Mouse (Mus musculus) frontal cortex, adult (tissue): ENCODE data around the gene Ccna2.
"Not testable (repeated sequence)": the region's sequence is repeated elsewhere in the genome, so short reads cannot be mapped to it uniquely, and the experiment has no call there.

Source experiments
- ATAC-seq: cut with Nextera tagmentation; 2 replicates; pipeline ENCODE4 v1.9.2; 2017; ENCODE audit warnings: mild to moderate bottlenecking, moderate library complexity, mixed read lengths; ENCODE audit not compliant: low TSS enrichment

The Ccna2 gene

DNA sequence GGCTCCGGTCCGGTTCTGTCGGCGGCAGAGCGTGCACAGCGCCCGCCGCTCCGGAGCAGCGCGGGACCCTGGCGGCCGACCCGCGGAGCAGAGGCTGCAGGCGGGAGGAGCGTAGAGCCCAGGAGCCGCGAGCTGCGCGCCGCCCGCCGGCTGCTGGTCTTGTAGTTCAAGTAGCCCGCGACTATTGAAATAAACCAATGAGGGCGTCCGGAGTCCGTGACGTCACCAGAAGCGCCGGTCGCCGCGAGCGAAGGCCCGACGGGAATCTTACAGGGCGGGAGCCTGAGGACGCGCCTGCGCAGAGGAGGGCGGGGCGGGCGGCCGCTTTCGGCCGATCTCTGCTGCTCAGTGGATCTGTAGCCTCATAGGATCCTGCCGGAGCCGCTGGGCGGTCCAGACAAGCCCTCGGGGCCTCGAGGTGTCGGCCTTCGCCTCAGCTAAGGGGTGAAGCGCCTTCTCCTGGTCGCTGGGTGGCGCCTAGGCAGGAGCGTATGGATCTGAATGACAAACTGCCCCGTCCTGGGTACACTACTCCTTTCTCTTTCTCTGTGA lies at the start of gene Ccna2:
Gene Ccna2, minus strand, starts transcription at position 324 of the 552 bp plus-strand sequence.
- ATAC-seq: peak; percentile 98

DNA sequence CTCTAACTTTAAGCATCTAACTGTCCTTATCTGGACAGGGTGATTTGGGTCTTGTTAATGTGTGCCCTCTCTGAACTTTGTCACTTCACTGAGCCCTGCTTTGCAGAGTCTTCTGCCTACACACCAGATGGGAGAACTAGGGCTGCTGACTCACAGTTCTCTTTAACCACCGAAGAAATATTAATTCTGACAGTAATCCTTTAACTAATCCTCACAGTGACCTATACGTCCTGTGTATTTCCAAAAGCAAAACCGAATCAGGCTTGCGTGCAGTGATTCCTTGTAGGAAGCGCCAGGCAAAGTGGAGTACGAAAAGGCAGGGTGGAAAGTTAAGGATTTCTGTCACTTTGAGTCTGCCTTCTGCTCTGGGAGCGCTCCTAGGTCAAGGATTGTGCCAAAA lies 46.2 kb upstream of the Ccna2 start:
- no peak for ATAC-seq

DNA sequence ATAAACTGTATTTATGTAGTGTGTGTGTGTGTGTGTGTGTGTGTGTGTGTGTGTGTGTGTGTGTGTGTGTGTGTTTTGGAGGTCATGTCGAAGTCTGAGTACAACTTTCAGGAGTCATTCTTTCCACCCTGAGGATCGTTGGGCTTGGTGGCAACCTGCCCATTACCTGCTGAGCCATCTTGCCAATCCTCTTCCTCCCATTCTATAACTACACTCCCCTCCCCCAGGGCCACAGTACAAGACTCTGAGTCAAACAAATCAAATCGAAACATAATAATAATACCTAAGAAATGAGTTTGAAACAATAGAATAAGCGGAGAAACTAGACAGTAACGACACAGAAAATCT lies 41.9 kb upstream of the Ccna2 start:
- ATAC-seq: no peak

DNA sequence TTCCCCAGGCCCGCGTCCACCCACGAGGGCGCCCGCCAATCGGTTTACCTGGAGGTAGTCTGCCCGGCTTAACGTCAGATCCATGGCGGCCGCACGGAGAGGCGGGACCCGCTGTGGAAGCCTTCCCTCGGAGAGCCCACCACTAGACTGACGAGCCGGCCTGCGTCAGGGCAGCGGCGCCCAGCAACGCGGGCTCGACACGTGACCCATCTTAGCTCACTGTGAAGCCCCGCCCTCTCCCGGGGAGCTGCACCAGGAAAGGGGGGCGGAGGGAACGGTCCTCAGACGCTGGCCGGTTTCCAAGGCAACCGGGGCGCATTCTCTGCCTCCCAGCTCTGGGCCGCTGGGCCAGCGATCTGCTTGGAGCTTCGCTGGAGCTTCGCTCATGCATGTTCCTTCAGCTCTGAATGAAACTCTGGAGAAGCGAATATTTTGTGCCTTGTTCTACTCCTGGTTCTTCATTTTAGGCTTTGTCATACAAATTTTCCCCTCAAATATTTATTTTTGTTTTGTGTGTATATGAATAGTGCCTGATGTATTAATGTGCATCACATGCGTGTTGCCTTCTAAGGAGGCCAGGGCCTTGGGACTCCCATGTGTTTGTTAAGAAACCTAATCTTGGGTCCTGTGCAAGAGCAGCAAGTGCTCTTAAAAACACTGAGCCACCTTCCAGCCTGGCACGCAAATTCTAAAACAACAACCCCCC lies 41.4 kb upstream of the Ccna2 start, which contains the start of gene Bbs7:
Gene Bbs7, minus strand, starts transcription at position 276 of the 706 bp plus-strand sequence.
- peak; percentile 96 for ATAC-seq

DNA sequence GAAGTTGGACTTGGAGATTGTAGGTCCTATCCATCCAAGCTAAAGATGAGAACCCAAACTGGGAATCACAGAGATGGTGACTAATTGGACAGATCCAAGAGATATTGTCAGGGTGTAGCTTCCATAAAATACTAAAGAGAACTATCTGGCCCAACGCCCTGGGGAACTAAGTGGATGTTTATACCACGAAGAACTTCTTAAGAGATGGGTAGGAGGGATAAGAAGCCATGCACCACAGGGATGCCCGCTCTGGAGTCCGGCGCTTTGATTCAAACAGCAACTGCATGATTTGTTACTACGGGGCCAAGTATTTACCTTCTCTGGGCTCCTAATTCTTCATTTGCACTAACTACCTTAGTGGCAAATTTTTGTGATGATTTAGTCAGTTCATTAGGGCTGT lies 40.7 kb upstream of the Ccna2 start:
- peak; percentile 62 for ATAC-seq

DNA sequence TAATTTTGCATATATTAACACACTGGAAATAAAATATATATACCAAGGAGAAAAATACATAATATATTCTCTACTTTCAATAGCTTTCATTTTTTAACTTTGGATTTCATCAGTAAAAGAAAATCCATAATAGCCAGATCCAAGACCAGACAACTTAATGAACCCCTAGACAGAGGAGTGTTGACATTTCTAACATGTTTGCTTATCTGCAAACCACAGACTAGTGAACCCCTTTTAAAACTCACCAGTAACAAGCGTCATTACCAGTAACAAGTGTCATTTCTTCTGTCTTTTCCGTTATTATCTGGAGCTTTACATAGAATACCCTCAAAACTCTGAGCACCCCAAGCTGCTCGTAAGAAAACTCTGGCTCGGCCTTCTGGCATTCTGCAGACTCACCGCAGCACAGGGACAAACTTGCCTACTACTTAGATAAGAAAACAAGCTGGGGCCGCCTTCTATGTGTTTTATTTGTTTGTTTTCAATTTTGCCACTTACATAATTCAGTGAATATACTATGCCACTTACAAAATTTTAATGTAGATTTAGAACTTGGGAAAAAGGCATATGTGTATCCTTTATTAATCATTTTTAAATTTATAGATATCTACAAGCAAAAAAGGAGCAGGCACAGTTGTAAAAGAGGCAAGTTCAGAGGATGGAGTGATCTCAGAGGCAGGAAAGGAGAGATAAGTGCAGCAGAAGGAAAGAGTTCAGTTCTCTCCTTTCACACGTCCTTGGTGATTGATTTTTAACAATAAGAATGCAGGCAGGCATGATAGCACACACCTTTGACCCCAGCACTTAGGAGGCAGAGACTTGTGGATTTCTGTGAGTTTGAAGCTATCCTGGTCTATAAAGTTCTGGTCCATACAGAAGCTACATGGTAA lies 34.2 kb upstream of the Ccna2 start:
- no peak for ATAC-seq

DNA sequence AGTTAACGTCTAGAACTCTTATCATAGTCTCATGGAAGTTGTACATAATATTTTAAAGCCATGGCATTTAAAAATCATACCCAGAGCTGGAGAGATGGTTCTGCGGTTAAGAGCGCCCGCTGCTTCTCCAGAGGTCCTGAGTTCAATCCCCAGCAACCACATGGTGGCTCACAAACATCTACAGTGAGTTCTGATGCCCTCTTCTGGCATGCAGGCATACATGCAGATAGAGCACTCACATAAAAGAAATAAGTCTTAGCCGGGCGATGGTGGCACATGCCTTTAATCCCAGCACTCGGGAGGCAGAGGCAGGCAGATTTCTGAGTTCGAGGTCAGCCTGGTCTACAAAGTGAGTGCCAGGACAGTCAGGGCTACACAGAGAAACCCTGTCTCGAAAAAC lies 27.8 kb upstream of the Ccna2 start:
- ATAC-seq: not testable (repeated sequence)

DNA sequence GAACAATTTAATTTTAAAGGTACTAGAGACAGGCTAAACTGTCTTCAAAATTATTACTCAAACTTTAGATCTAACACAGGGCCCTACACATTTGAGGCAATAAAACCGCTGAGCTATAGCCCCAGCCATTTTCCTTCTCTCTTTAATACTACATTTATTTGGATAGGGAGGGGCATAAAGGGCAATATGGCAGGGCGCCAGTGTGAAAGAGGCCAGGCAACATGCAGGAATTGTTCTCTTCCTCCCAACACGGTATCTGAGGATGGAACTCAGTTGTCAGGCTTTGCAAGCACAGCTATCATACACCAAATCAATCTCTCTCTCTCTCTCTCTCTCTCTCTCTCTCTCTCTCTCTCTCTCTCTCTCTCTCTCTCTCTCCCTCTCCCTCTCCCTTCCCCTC lies 26.9 kb upstream of the Ccna2 start:
- no peak for ATAC-seq

DNA sequence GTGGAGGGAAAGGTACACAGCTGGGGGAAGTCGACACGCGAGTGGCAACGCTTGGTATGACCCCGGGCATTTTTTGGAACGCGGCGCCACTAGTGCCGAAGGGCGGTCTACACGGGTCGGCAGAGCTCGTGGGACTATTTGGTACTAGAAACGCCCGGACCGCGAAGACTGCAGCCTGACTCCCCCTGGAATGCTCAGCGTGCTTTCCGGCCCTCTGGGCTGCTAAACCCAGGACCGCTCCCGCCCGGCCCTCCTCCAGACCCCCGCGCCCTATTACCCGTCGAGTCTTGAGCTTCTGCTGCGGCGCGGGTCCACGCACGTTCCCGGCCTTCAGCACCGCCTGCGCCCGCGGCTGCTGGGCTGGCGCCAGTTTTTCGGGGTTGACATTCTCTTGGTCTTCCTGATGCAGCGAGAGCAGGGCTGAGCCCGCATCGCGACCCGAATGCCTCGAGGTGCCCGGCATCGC lies 556 bp downstream of the Ccna2 start:
- no peak; the same call in 1 of the 2 replicates for ATAC-seq

DNA sequence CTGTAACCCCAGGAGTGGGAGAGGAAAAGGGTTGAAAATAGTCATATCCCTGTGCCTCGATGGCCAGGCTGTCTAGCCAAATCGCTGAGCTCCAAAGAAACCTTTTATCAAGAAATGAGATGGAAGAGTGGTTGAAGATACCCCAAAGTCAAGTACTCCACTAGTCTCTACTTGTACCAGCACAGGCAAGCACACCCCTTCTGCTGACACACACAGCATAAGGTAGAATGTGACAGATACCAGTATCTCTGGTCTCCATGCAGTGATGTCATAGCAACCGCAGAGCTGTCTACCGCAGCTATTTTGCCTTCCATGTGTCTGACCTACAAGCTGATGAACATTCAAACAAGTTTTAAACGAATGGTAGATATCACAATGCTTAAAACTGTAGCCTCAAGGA lies 2.1 kb downstream of the Ccna2 start:
- ATAC-seq: no peak

DNA sequence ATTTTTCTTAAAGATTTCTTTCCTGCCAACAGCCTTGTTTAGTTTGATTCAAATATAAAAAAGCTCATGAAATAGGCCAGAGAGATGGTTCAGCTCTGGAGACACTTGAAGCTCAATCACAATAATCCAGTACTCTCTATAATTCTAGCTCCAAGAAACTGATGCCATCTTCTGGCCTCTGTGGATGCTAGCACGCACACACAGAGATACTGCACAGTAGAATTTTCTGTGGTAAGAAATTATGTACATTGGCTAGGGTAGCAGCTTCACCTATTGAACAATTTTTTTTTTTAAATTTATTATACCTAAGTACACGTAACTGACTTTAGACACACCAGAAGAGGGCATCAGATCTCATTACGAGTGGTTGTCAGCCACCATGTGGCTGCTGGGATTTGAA lies 8.3 kb downstream of the Ccna2 start:
- no peak for ATAC-seq

DNA sequence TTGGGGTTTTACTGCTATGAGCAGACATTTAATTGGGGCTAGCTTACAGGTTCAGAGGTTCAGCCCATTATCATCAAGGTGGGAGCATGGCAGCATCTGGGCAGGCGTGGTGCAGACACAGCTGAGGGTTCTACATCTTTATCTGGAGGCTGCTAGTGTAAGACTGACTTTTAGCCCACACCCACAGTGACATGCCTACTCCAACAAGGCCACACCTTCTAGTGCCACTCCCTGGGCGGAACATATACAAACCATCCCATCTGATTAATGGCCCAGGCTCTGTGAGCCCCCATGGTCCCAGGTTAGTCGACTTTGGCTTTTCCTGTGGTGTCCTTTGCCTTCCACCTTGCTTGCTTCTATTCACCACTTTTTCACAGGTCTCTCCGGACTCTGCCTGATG lies 12.3 kb downstream of the Ccna2 start:
- no peak for ATAC-seq

DNA sequence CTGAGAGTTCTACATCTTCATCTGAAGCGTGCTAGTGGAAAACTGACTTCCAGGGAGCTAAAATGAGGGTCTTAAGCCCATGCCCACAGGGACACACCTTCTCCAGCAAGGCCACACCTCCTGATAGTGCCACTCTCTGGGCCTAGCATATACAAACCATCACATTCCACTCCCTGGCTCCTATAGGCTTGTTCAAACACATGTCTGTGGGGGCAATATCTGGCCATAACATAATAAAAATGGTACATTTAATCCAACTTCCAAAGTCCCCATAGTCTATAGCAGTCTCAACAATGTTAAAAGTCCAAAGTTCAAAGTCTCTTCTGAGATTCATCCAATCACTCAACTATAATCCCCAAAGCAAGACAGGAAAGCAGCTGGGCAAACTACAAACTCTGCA lies 14.3 kb downstream of the Ccna2 start:
- no peak for ATAC-seq

DNA sequence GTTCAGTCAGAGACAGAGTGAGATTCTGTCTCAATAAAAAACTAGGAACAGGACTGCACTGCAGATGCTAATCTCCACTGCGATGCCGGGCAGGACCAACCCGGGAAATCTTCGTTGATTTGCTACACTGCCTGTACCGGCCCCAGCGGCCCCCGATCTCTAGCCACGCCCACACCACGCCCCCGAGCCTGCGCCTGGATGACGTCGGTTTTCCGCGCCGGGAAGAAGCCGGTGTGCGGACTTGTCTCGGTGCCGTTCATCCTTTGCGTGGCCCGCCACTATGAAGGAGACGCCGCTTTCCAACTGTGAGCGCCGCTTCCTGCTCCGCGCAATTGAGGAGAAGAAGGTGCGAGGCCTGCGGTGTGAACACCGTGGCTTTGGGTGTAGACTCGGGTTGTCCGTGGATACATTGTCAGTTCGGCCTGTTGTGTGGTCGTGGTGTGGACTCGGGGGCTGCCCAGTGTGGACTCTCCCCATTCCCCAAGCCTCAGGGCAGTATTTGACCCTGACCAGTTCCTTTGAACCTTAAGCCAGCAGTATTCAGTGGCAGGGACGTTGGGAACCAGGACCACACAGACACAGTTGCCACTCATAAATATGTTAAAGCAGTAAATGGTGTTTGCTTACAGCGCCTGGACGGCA lies 19.4 kb downstream of the Ccna2 start, which contains the start of gene Exosc9:
Gene Exosc9, plus strand, starts transcription at position 201 of the 642 bp plus-strand sequence.
- ATAC-seq: peak; percentile 84

DNA sequence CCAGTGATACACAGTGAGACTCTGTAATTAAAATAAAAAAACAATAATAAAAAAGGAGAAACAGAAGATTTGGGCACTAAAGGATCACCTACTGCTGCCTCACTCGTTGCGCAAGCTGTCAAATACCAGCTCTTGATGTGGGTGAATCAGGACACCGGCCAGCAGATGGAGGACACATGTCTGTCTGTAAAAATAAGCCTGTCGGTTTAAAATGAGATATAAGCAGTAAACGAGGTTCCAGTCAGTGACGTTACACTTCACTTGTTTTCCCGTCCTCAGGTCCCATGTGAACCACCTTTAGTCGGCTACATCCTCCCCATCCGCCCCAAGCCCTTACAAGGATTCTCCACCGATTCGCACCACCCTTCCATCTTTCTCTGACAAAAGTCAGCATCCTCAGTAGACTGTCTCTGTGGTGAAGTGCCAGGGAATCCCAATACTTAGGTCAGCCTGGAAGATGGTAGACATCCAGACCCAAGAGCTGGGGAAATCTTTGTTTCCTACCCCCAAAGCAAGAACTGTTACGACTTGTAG lies 20.0 kb downstream of the Ccna2 start:
- ATAC-seq: peak; percentile 71

DNA sequence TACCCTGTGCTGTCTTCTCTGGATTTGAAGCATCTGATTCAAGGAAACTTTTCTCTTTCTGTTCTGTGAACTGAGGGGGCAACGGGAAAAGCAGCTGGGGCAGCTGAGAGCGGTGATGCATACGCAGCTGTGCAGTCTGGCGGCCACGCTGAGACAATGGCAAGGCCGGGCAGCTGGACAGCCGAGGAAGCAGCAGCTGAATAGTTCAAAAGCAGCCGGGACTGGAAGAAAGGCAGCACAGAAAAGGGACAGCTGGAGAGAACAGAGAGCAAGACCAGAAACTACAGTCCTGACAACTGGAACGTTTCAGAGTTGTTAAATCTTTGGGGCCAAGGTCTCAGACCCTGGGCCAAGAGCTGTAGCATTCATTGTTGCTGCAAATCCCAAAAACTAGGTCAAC lies 20.6 kb downstream of the Ccna2 start:
- peak; percentile 39 for ATAC-seq

DNA sequence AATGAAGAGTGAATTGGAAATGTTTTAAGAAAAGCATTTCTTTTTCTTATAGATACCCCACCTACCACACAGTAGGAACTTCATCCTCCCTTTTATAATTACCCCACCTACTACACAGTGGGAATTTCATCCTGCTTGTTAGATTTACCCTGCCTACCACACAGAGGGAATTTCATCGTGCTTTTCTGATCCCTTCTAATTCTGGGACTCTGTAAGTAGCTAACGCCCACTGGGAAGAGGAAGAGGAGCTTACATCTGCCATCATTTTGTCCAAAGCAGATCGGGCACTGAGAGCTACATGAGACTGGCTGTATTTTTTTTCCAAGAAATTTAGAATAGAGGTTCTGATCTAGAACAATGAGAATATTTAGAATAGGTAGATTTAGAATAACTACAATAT lies 27.0 kb downstream of the Ccna2 start:
- peak; percentile 79 for ATAC-seq

DNA sequence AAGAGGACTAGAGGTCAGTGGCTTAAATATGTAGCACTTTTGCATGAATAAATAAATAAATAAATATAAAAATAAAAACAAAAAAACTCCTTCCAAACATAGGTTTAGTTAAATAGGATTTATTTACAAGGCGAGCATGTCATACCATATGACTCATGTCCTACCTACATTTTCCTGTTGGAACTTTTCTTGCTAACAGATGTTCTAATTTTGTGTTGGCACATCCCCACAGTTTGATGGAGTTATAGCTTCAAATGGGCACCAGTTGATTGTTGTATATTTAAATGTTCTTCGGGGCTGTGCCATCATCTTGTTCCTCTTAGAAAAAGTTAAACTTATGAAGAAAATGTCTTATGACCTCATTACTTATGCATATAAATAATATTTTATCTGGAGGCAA lies 30.6 kb downstream of the Ccna2 start:
- ATAC-seq: no peak

DNA sequence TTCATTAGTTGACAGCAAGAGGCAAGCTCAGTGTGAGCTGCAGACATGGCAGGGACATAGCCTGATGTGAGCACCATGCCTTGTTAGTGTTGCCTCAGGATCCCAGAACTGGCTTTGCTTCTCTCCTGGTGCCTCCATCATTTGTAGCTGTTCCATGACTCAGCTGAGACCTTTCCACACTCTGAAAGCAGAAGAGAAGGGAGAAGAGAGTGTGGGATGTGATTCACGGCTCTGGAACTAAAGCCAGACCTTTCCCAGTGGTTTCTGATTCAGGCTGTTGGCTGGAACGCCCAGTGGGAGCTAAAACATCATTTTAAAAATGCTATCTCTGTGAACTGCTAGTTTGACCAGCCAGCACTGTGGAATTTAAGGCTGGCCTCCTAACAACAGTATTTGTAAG lies 31.2 kb downstream of the Ccna2 start:
- peak; percentile 62 for ATAC-seq

DNA sequence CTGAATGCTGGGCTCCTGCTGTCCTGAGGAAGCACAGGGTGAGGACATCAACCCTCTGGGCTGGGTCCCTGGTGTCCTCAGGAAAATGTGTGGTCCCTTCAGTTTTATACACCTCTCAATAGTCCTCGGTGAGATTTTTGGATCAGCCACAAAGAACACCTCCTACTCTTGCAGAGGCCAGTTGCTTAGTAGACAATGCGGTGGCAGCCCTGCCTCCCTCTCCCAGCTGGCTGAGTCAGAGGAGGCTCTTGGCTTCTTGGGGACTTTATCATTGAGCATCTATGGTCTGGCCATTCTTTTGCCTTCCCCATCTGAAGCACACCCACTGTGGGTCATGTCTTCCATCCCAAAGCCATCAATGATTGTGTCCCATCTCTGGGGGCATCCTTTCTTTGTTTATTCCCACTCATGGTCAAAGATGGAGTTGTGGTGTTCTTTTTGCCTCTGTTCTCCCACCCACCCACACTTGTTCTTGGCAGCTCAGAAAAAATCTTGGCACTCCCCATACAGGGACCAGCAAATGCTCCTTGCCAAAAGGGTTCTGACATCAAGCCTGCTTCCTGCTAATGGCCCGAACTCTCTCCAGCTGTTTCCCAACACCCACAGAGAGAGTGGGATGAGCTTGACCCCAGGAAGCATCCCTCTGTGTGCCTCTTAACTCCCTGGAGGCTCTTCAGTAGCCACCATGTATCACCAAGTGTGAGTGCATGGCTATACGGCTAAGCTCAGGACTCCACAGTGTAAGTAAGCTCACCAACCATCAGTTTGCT lies 34.1 kb downstream of the Ccna2 start:
- ATAC-seq: peak; percentile 82

DNA sequence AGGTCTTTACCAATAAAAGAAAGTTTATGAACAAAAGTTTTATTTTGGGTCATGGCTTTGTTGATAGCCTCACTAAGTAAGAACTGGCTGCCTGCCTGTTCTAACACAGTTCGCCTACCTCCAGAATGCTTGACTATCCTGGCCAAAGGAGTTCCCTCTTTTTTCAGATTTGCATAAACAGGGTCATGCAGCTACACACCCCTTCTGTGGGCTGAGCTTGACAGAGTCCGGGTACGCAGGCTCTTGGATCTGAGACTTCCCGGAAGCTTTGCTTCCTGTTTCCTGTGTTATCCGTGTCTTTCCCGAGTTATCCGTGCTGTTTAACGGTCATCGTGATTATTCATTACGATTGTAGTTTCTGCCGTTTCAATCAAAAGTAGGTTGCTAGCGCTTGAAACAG lies 35.9 kb downstream of the Ccna2 start:
- no peak for ATAC-seq
